Mouse (Mus musculus): ENCODE data around the gene Cdc42ep1. TPM values are rescaled to one million over a fixed set of nuclear protein-coding genes. Genes with fewer than 3 reads are reported as not detected.

Cdc42ep1 gene
- total RNA-seq (2021): 10 to 100 TPM; 12.4 to 13.2 TPM

DNA sequence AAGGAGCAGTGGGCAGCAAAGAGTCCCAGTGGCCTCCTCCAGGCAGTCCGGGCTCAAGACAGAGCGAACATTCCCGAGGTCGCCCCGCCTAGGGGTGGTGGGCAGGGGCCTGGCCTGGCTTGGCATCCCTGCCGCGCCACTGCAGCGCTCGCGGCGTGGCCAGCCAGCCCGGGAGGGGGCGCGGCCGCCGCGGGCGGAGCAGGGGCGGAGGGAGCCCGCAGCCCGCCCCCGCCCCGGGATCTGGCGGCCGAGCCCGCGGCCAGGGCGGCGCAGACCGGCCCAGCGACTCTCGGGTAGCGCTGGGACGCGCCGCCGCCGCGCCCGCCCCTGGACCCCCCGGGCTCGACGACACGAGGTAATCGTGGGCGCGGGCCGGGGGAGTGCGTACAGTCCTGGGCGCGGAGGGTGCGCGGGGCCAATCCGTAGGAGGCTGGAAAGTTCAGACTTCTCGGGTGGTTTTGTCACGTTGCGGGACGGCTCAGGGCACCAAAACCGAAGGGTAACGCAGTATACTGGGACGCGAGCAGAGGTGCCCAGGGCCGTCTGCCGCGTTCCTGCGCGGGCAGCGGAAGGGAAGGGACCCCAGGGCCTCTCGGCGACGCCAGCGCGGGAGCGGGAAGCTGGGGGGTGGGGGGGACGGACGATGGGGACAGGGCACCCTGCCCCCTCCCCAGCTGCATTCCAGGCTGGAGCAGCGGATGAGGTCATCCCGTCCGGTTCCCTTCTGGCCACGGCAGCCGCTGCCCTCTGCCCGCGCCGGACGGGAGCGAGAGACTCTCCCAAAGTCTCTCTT lies at the start of gene Cdc42ep1:
Cdc42ep1 (plus strand) TSS at position 254 of the 793 bp plus-strand sequence.
- DNase-seq: peak in 1 of 2 experiments; percentile 35

DNA sequence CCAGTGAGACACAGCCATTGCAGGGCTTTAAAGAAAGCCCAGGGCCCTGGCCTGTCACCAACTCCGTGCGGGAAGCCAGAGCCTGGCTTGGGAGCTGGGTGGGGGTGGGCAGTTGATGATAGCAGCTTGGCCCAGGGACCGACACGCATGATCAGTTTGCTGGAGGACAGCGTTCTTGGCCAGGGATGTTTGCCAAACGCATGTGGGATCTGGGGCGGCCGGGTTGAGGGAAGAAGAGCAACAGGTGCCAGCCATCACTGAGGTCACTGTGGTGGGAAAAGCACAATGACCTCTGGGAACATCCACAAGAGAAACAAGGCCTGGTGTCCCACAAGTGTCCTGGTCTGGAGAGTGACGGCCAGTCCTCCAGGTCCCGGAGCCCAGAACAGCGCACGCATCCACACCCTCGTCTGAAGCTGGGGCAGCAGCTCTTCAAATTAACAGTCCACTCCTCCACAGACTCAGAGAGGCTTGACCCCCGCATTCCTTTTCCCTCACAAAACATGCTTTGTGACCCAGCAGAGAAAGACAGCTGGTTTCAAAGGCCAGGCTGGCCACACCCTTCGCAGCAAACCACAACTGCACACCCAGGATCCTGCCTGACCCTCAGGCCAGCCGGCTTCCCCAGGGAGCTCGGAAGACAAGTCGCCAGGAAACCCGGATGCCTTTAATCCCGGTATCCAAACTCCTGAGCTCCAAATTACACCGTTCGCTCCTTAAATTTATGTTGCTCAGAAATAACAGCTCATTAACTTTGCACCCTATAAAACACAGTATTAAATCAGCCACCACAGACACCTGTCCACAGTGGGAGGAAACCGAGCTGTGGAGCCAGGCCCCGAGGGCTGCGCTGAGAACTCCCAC lies 46.0 kb upstream of the Cdc42ep1 start:
- no peak for DNase-seq

DNA sequence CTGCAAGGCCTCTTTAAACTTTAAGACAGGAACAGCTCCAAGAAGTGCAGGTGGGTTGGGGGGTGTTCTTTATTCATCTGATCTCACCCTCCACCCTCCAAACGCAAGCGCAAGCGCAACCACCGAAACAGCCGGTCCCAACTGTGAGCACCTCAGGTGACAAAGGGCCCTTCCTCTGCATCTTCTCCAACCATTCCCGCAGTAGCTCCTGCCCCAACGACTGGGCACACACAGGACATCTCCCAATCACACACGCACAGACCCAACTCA lies 45.4 kb upstream of the Cdc42ep1 start:
- no peak for DNase-seq

DNA sequence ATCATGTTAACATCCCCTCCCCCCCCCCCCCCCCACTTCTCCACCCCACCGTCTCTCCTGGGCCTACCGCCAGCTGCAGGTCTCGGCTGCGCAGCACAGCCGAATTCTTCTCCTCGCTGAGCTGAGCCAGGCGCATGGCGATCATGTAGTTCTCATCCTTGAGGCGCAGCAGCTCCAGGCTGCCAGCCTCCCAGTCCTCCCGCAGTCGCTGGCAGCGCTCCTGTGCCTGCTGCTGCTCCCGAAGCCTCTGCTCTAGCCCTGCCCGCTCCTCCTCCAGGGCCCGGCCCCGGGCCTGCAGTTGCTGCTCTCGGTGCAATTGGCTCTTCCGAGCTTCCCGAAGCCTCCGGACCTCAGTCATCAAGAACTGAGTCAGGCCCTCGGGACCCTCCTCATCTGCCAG lies 43.4 kb upstream of the Cdc42ep1 start:
- DNase-seq: peak; percentile 28 to 29

DNA sequence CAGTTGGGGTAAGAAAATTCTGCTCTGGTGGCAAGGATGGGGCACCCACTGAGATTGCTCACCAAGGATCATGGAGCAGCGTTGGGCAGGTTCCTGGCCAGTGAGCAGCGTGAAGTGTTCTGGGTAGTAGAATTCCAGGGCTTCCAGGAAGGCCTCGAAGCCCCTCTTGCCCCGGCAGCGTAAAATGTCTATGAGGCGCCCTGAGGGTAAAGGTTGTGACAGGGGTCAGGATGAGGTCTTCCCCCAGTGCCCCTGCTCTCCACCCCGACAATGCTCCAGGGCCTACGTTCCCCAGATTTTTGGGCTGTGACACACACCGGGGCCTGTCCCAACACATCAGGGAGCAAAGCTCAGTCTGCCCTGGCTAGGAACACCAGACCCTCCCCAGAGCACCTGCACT lies 40.9 kb upstream of the Cdc42ep1 start:
- DNase-seq: no peak

DNA sequence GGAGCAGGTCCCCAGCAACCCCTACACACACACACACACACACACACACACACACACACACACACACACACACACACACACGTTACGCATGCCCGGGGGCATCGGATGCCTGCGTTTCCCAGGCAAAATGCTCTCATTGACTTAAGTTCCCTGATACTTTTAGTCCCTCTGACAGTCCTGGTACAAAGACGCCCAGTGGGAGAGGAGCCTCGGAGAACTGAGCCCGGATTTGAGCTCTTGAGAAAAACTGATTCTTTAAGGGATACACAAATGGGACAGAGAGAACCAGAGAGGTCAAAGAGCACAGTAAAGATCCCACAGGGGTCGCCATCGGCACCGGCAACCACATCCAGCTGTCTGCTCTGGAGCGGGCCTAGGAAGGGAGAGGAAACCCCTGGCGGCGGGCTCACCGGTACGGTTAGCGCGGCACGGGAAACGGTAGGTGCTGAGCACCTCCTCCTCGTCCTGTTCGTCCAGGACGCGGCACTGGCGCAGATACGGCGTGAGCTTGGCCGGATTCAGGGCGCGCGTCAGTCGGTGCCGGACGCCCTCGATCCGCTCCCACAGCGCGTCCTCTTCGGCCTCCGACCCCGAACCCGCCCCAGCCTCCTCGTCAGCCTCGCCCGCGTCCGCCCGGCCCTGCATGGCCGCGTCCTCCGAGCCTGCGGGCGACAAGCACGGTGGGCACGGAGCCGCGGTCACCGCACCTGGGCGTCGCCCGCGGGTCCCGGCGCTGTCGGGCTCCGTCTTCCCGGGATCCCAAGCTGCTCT lies 40.3 kb upstream of the Cdc42ep1 start:
- no peak for DNase-seq

DNA sequence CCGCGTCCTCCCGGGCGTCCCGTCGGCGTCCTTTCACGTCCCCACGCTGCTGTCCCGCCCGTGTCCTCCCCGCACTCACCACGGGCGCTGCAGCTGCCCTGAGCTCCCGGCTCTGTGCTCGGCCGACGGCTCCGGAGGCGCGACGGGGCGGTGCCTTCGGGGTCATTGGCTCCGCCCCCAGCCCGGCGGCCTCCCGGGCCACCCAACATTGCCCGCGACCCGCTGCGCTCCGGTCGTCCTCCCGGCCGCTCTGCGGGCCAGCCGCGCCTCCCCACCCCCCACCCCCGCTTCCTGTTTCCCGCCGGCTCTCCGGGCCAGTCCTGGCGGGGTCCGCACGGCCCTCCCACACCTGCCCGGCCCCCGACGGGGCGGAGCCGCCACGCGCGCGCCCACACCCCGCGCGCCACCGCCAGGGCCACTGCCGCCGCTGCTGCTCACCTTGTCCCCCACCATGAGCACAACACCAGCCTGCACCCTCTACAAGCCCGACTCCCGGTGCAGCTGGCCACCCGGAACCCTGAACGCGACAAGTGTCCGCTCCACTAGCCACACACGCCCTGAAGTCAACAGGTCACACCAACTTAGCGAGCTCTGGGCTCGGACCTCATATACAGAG lies 39.5 kb upstream of the Cdc42ep1 start, which contains the start of gene Card10:
Card10 (minus strand) TSS at position 267 of the 616 bp plus-strand sequence.
- DNase-seq: no peak

DNA sequence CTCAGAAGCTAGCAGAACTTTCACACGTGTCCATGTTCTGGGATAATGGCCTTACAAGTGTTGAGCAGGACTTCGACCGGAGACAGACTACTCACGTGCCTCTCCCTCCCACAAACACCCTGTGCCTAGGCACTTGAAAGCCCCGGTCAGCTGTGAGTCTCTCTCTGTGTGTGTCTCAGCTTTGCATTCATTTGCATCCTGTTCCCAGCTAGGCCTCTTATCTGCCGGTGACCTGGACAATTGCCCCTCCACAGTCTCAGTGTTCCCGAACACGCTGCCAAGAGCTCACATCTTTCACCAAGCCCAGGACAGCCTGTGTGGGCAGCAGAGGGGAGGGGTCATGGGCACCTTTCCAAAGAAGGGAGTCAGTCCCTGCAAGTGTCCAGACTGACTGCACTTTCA lies 38.9 kb upstream of the Cdc42ep1 start:
- DNase-seq: no peak

DNA sequence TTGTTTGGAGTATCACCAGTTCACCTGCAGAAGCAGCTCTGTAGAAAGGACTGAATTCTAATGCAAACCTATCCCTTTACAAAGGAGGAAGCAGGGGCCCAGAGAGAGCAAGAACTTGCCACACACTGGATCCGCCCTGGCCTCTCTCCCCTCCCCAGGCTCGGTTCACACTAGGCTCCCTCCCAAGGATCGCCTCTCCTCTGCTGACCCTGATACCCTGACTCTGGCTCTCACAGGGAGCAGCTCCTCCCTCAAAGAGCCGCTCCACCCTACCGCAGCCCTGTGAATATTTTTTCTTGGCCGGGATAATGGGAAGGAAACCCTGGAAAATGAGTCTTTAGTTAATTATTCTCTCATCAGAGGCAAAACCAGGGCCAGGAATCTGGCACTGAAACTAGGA lies 38.1 kb upstream of the Cdc42ep1 start:
- DNase-seq: no peak

DNA sequence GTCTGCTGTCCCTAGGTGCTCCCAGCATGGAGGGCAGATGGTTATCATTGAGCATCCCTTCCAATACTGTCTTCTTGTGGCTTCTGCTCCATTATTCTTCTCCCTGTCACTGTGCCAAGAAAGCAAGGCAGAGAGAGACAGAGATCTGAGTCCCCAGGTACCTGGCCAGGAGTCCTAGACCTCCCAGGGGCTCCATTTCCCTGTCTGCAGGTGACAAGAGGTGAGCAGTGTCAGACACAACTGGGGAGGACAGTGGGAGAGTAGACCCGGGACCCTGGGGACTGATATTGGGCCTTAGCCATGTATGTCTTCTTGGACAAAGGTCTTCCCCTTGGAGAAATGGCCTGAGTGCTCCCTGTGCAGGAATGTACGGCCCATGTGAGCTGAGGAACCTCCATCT lies 37.1 kb upstream of the Cdc42ep1 start:
- no peak for DNase-seq

DNA sequence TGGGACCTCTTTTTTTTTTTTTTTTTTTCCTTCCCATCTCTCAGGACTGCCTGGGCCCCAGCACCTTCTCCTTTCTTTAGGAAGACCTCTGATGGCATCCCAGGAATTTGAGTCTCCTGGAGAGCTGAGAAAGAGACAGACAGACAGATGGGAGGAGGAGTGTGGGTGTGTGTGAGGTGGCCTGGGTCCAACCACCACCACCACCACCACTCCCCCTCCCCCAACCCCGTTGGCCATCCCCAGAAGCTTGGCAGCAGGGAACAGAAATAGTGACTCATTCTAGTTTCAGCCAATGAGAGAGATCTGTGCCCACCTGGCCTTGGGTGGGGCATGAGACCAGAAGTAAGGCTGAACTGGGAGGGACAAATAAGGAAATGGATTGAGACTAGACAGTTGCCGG lies 35.8 kb upstream of the Cdc42ep1 start:
- no peak for DNase-seq

DNA sequence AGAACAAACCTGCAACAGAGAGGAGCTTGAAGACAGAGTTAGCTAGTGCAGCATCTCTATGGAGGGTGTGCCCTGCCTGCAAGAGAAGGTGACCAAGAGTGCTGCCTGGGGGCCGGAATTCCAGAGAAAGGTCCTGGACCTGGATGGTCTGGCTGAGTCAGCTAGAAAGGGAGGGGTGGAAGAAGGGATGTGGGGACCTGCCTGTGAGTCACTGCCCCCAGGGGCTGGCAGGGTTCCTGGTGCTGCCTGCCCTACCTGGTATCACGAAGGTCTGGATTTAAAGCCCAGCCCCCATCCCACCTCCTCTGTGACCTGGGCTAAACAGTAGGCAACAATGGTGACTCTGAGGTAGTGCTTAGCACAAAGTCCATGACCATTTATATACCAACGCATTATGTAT lies 35.3 kb upstream of the Cdc42ep1 start:
- DNase-seq: no peak

DNA sequence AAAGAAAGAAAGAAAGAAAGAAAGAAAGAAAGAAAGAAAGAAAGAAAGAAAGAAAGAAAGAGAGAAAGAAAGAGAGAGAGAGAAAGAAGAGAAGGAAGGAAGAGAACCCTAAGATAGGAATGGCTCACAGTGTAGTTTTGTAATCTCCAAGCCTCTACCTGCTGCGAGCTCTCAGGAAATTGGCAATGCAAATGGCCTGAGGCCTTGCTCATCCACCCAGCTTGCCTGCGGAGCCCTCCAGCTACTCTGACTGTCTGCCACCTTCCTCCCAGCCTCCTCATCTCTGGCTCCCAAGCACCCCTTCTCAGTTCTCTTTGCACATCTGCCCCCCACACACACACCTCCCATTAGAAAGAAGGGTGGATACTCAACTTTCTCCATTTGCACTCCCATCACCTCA lies 33.4 kb upstream of the Cdc42ep1 start:
- DNase-seq: no peak

DNA sequence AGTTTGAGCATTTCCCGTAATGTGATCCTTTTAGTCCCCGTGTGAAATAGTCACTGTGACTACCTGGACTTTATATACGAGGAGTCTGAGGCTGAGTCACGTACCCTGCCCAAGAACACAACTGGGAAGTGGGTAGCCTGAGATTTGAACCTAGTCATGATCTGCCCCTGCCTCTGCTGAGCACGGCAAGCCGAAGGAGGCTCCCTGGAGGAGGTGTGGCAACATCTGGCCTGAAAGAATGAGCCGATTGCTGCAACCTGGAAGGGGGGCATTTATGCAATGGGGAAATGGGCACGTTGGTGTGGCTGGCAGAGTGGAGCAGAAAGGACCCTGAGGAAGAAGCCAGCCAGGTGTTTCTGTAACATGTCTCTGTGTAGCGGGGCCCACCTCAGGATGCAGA lies 32.7 kb upstream of the Cdc42ep1 start:
- no peak for DNase-seq

DNA sequence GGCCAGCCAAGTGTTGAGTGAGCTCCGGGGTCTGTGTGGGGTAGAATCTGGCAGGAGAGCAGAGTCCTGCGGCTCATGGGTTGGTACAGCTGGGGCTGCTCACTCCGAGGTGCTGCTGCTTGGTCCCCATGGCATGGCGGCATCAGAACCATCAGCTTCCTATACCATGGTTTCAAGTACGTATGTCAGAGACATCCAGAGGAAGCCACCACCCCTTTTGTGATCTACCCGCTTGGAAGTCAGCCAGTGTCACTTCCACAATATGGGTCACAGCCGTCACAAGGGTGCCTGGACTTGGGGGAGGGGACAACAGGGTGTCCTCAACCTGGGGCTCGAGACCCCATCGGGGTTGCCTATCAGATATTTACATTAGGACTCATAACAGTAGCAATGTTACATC lies 32.3 kb upstream of the Cdc42ep1 start:
- no peak for DNase-seq

DNA sequence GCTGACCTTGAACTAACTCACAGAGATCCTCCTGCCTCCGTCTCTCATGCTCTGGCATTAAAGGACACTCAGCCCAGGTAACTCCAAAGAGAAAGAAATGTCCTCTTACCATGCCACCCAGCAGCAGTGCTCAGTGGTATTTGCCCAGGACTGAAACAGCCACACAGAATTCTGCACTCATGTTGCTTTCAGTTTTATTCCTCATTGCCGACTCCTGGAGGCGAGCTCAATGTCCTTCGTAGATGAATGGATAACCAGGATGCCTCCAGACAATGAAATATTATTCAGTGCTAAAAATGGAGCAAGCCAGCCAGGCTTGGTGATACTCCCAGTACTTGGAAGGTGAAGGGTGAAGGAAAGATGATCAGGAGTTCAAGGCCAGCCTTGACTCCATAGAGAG lies 28.8 kb upstream of the Cdc42ep1 start:
- no peak for DNase-seq

DNA sequence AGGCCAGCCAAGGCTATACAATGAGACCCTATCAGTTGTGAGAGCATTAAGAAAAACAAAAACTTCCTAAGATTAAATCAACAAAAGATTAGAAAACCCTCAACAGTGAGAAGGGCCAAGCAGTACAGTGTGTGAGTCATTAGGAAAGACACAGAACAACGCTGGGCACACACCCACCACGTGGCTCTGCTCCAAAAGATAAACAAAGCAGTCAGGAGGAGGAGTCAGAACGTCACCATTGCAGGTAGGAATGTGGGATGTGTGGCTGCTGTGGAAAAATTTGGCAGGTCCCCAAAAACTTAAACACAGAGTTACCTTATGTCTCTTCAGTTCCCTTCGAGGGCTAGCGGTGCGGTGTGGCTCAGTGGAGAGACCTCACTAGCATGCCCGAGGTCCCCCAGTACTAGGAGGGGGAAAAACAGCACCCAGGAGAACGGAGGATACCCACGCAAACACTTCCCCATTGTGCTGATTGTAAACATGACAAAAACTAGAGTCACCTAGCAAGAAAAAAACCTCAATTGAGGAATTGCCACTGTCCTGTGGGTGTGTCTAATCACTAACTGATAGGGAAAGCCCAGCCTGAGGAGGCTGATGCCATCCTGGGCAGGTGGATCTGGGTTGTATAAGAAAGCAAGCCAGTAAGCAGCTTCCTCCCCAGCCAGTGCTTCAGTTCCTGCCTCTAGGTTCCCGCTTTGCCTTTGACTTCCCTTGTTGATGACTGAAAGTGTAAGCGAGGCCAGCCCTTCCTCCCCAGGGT lies 26.9 kb upstream of the Cdc42ep1 start:
- DNase-seq: no peak

DNA sequence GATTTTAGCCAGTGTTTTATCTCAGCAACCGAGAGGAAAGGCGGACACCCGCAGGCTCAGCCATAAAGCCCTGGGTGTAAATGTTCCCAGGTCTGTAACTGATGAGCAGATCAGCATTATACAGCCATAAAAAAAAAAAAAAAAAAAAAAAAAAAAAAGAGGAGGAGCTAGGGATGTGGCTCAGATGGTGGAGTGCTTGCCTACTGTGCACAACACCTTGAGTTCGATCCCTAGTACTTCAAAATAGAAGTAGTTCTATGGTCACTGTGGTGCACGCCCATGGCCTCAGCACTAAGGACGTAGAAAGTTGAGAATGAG lies 26.4 kb upstream of the Cdc42ep1 start:
- no peak for DNase-seq

DNA sequence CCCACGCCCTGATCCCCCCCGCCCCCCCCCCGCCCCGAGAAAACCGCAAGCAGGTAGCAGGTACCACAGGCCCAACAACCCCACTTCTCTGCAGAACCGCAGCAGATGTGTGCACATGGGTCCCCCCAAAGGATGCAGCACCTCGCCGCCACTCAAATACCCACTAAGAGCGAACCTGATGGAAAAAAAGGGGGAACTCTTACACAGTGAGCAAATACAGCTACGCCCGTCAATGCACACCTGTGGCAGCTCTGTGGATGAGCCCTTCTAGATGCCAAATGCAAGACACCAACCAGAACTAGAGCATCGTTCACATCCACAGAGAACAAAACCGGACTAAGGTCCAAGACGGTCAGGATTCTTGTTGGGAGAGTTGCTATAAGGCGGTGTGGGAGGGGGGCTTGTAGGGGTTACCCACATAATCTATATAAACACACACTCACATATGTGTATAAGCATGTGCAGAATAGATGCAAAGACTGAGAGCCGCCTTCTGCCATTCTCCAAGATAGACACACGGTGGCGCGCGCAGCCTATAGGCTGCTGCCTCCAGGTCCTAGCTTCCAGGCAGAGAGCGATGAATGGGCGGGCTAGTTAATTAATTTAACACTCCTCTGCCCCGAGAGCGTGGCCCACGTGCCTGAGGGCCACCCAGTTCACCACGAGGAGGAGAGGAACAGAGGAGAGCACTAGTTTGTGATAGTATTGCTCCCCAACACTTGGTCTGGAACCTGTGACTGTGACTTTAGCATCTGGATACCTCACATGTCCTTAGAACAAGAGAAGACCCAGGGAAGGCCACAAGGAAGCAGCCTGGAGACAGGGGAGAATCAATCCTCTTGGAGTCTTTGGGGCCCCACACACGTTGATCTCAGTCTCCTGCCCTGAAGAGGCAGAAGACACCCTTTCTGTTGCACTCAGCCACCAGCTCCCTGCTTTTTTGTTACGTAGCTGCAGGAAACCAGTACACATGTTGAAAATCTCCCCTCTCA lies 15.9 kb upstream of the Cdc42ep1 start:
- peak; percentile 57 to 60 for DNase-seq

DNA sequence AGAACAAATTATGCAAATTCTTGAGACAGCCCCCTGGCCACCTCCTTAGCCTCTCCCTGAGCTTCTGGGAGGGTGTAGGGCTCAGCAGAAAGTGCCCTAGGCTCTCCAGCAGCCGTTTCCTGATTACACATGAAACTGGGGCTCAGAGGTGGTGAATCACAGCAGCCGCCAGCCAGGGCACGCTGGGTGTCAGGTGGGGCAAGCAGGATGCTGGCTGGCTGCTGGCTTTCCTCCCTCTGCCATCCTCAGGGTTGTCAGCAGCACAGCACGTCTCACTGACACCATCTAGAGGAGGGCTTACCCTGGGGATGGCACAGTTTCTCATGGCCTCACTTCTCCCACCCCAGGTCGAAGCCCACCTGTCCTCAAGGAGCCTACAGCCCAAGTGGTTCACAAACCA lies 14.1 kb upstream of the Cdc42ep1 start:
- DNase-seq: no peak

DNA sequence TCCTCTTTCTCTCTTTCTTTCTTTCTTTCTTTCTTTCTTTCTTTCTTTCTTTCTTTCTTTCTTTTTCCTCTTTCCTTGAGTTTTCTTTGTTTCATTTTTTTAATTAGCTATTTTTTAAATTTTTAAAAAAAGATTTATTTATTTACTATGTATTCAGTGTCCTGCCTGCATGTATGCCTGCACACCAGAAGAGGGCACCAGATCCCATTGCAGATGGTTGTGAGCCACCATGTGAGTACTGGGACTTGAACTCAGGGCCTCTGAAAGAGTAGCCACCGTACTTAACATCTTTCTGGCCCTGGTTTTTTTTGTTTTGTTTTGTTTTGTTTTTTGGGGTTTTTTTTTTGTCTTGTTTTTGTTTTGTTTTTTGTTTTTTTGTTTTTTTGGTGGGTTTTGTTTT lies 12.8 kb upstream of the Cdc42ep1 start:
- no peak for DNase-seq

All from layer of hippocampus, postnatal 36 days (tissue).